Mouse (Mus musculus): ENCODE data around the gene Cyth3. TPM values are rescaled to one million over a fixed set of nuclear protein-coding genes. Genes with fewer than 3 reads are reported as not detected.

Gene Cyth3
- polyA plus RNA-seq, 1 experiment, result 23.9 TPM

DNA sequence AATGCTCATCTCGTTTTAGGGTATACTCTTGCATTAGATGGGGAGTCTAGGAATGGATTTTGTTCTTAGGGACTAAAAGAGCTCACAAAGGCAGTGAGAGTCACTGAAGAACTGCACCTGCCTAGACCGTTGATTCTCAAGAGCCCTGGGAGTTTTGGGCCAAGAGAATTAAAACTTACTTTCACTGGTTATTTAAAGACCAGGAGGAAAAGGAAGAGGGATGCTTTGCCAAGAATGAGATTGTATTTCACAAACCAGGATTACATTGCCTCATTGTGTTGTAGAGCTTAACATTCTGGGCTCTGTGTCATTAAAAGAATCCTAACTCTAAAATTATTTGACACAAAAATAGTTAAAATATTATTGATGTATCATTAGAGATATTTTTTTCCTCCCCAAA lies 43.3 kb downstream of the Cyth3 start:
- no peaks in the 10 kb centered on the region for H3K27me3 ChIP-seq (ENCODE audit: control insufficient read depth, insufficient read depth, insufficient read length)
- H3K36me3 ChIP-seq (ENCODE audit: control insufficient read depth, insufficient read depth), result no peaks in the 10 kb centered on the region
- H3K4me3 ChIP-seq (ENCODE audit: insufficient read depth, poor library complexity, severe bottlenecking), result no peak overlapping the region
- H3K79me3 ChIP-seq (ENCODE audit: low read depth), result peaks cover 9% of the 10 kb centered on the region
- TF ChIP-seq MAX (IDR thresholded peaks at IDR 0.05), result no peak
- no peak for TF ChIP-seq USF1 (IDR thresholded peaks at IDR 0.05; ENCODE audit: low read depth)
- TF ChIP-seq CTCF (IDR thresholded peaks at IDR 0.05; ENCODE audit: control insufficient read depth, insufficient read depth, insufficient read length), result no peak
- TF ChIP-seq FOSL1 (IDR thresholded peaks at IDR 0.05; ENCODE audit: insufficient read depth, low read length, poor library complexity, severe bottlenecking), result no peak
- TF ChIP-seq CEBPB (IDR thresholded peaks at IDR 0.05; ENCODE audit: low read depth), result no peak
- TF ChIP-seq MYOG (IDR thresholded peaks at IDR 0.05; ENCODE audit: control insufficient read depth, extremely low read depth, insufficient read length), result no peak
- TF ChIP-seq MYOD1 (IDR thresholded peaks at IDR 0.05; ENCODE audit: control insufficient read depth, insufficient read length, low read depth), result no peak
- peaks cover 88% of the 10 kb centered on the region for H3K79me2 ChIP-seq (ENCODE audit: control insufficient read depth, insufficient read depth)
- H3ac ChIP-seq (ENCODE audit: control insufficient read depth, insufficient read length, low read depth), result no peak overlapping the region

DNA sequence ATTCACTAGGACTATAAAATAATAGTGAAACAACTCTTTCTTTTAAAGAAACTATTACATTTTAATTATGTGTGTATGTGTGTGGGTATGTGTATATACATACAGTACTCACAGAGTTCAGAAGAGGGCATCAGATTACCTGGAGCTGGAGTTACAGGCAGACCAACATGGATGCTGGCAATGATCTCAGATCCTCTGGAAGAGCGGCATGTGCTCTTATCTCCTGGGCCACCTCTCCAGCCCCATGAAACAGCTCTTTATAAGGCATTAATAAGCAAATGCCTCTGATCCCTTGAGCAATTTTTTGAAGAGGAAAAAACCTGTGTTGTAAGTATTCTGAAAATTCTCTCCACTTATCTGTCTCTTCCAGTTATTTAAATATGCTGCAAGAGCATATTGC lies 43.8 kb downstream of the Cyth3 start:
- H3K27me3 ChIP-seq (ENCODE audit: control insufficient read depth, insufficient read depth, insufficient read length), result no peaks in the 10 kb centered on the region
- peaks cover 88% of the 10 kb centered on the region for H3K79me2 ChIP-seq (ENCODE audit: control insufficient read depth, insufficient read depth)
- H3K36me3 ChIP-seq (ENCODE audit: control insufficient read depth, insufficient read depth), result no peaks in the 10 kb centered on the region
- peaks cover 8% of the 10 kb centered on the region for H3K79me3 ChIP-seq (ENCODE audit: low read depth)
- H3K4me3 ChIP-seq (ENCODE audit: insufficient read depth, poor library complexity, severe bottlenecking), result no peak overlapping the region
- TF ChIP-seq FOSL1 (IDR thresholded peaks at IDR 0.05; ENCODE audit: insufficient read depth, low read length, poor library complexity, severe bottlenecking) (no peak), CTCF (IDR thresholded peaks at IDR 0.05; ENCODE audit: control insufficient read depth, insufficient read depth, insufficient read length) (no peak), MYOG (IDR thresholded peaks at IDR 0.05; ENCODE audit: control insufficient read depth, extremely low read depth, insufficient read length) (no peak), CEBPB (IDR thresholded peaks at IDR 0.05; ENCODE audit: low read depth) (no peak), MAX (IDR thresholded peaks at IDR 0.05) (no peak), MYOD1 (IDR thresholded peaks at IDR 0.05; ENCODE audit: control insufficient read depth, insufficient read length, low read depth) (no peak), USF1 (IDR thresholded peaks at IDR 0.05; ENCODE audit: low read depth) (no peak)
- H3ac ChIP-seq (ENCODE audit: control insufficient read depth, insufficient read length, low read depth), result no peak overlapping the region

DNA sequence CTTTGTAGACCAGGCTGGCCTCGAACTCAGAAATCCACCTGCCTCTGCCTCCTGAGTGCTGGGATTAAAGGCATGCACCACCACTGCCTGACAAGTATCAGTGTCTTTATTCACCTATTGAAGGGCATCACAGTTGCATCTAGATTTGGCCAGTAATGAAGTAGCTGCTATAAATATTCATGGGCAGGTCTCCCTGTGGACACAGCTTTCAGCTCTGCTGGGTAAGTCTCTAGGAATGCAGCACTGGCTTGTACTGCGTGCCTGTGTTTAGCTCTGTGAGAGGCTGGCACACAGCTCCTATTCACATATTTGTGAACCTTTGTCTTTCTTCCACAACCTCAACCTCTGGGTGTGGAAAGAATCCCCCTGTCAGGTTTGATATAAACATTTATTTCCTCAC lies 46.6 kb downstream of the Cyth3 start:
- Histone ChIP-seq H3K36me3 (ENCODE audit: control insufficient read depth, insufficient read depth) (no peaks in the 10 kb centered on the region), H3K79me2 (ENCODE audit: control insufficient read depth, insufficient read depth) (peaks cover 88% of the 10 kb centered on the region), H3K4me3 (ENCODE audit: insufficient read depth, poor library complexity, severe bottlenecking) (no peak overlapping the region), H3K79me3 (ENCODE audit: low read depth) (peaks cover 26% of the 10 kb centered on the region), H3K27me3 (ENCODE audit: control insufficient read depth, insufficient read depth, insufficient read length) (no peaks in the 10 kb centered on the region), H3ac (ENCODE audit: control insufficient read depth, insufficient read length, low read depth) (no peak overlapping the region)
- no peak for TF ChIP-seq MYOG (IDR thresholded peaks at IDR 0.05; ENCODE audit: control insufficient read depth, extremely low read depth, insufficient read length)
- TF ChIP-seq MAX (IDR thresholded peaks at IDR 0.05), result no peak
- TF ChIP-seq USF1 (IDR thresholded peaks at IDR 0.05; ENCODE audit: low read depth), result no peak
- TF ChIP-seq MYOD1 (IDR thresholded peaks at IDR 0.05; ENCODE audit: control insufficient read depth, insufficient read length, low read depth), result no peak
- TF ChIP-seq CEBPB (IDR thresholded peaks at IDR 0.05; ENCODE audit: low read depth), result no peak
- no peak for TF ChIP-seq CTCF (IDR thresholded peaks at IDR 0.05; ENCODE audit: control insufficient read depth, insufficient read depth, insufficient read length)
- TF ChIP-seq FOSL1 (IDR thresholded peaks at IDR 0.05; ENCODE audit: insufficient read depth, low read length, poor library complexity, severe bottlenecking), result no peak

DNA sequence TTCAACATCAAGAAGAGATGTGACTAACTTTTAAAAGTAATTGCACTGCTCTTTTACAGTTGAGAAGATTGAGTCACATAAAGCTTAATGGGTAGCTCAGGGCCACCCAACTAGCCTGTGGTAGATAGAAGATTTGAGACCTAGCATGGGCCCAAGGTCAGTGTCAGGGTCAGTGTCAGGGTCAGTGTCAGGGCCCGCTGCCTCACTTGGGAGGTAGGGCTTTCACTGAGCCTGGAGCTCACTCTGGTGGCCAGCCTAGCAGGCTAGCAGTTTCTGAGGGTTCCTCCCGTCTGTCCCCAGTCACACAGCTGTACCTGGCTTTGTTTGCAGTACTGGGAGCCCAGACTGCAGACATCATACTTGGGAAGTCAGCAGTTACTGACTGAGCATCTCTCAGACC lies 47.1 kb downstream of the Cyth3 start:
- H3ac ChIP-seq (ENCODE audit: control insufficient read depth, insufficient read length, low read depth), result no peak overlapping the region
- peaks cover 25% of the 10 kb centered on the region for H3K79me3 ChIP-seq (ENCODE audit: low read depth)
- no peak for TF ChIP-seq MAX (IDR thresholded peaks at IDR 0.05)
- TF ChIP-seq CTCF (IDR thresholded peaks at IDR 0.05; ENCODE audit: control insufficient read depth, insufficient read depth, insufficient read length), result peak; percentile 51
- H3K4me3 ChIP-seq (ENCODE audit: insufficient read depth, poor library complexity, severe bottlenecking), result no peak overlapping the region
- H3K27me3 ChIP-seq (ENCODE audit: control insufficient read depth, insufficient read depth, insufficient read length), result no peaks in the 10 kb centered on the region
- no peaks in the 10 kb centered on the region for H3K36me3 ChIP-seq (ENCODE audit: control insufficient read depth, insufficient read depth)
- H3K79me2 ChIP-seq (ENCODE audit: control insufficient read depth, insufficient read depth), result peaks cover 87% of the 10 kb centered on the region

DNA sequence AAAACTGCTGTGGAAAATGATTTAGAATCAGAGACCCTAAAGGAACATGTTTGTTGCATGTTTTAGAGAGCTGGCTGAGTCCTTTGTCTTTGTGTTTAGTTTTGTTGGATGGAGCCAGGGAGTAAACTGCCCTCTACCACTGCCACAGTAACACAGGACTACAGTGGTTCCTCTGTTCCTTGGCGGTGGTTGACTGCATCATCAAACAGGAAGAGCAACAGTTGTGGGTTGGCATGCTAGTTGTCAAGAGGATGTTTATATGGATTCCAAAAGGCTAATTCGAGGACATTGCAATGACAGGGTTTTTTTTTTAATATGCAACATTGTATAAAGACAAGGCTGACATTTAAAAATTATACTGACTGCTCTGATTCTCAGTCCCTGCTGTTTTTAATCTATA lies 47.6 kb downstream of the Cyth3 start:
- Histone ChIP-seq H3K27me3 (ENCODE audit: control insufficient read depth, insufficient read depth, insufficient read length) (no peaks in the 10 kb centered on the region), H3K79me2 (ENCODE audit: control insufficient read depth, insufficient read depth) (peaks cover 82% of the 10 kb centered on the region), H3K36me3 (ENCODE audit: control insufficient read depth, insufficient read depth) (no peaks in the 10 kb centered on the region), H3ac (ENCODE audit: control insufficient read depth, insufficient read length, low read depth) (no peak overlapping the region), H3K79me3 (ENCODE audit: low read depth) (peaks cover 27% of the 10 kb centered on the region), H3K4me3 (ENCODE audit: insufficient read depth, poor library complexity, severe bottlenecking) (no peak overlapping the region)
- TF ChIP-seq CTCF (IDR thresholded peaks at IDR 0.05; ENCODE audit: control insufficient read depth, insufficient read depth, insufficient read length), result no peak
- TF ChIP-seq MYOD1 (IDR thresholded peaks at IDR 0.05; ENCODE audit: control insufficient read depth, insufficient read length, low read depth), result no peak

DNA sequence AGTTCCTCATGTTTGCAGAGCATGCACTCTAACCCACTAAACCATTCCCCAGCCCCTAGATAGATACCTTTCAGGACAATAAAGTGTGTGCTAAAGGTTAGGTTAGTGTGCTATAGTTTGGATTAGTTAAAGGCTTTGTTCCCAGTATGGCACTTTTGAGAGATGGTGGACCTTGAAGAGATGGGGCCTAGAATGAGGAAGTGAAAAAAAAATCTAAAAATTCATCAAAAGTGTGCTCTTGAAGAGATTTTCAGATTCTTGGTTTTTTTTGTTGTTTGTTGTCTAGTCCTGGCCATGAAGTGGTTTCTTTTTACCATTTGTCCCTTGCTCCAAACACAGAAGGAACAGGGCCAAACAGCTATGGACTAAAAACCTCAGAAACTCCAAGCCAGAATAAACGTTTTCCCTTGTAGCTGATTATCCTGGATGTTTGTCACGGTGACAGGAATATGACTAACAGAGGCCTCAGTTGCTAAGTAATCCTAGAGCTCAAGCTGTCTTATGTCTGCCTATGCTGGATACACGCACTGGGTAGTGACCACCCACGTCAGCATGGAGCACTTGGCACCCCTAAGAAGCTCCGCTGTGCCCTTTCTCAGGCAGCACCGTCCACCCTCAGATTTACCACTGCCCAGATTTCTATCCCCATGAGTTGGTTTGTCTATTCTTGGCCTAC lies 48.6 kb downstream of the Cyth3 start:
- H3K79me3 ChIP-seq (ENCODE audit: low read depth), result peaks cover 34% of the 10 kb centered on the region
- TF ChIP-seq CTCF (IDR thresholded peaks at IDR 0.05; ENCODE audit: control insufficient read depth, insufficient read depth, insufficient read length), result no peak
- TF ChIP-seq MAX (IDR thresholded peaks at IDR 0.05), result no peak
- TF ChIP-seq FOSL1 (IDR thresholded peaks at IDR 0.05; ENCODE audit: insufficient read depth, low read length, poor library complexity, severe bottlenecking), result no peak
- no peak for TF ChIP-seq USF1 (IDR thresholded peaks at IDR 0.05; ENCODE audit: low read depth)
- no peak for TF ChIP-seq CEBPB (IDR thresholded peaks at IDR 0.05; ENCODE audit: low read depth)
- TF ChIP-seq MYOD1 (IDR thresholded peaks at IDR 0.05; ENCODE audit: control insufficient read depth, insufficient read length, low read depth), result no peak
- no peak for TF ChIP-seq MYOG (IDR thresholded peaks at IDR 0.05; ENCODE audit: control insufficient read depth, extremely low read depth, insufficient read length)
- H3ac ChIP-seq (ENCODE audit: control insufficient read depth, insufficient read length, low read depth), result no peak overlapping the region
- no peaks in the 10 kb centered on the region for H3K27me3 ChIP-seq (ENCODE audit: control insufficient read depth, insufficient read depth, insufficient read length)
- peaks cover 86% of the 10 kb centered on the region for H3K79me2 ChIP-seq (ENCODE audit: control insufficient read depth, insufficient read depth)
- no peak overlapping the region for H3K4me3 ChIP-seq (ENCODE audit: insufficient read depth, poor library complexity, severe bottlenecking)
- H3K36me3 ChIP-seq (ENCODE audit: control insufficient read depth, insufficient read depth), result no peaks in the 10 kb centered on the region
